Mouse (Mus musculus) gastrocnemius, adult 8-10 months (tissue): ENCODE results near the gene Ksr1. TPM values are rescaled to one million over a fixed set of nuclear protein-coding genes. Genes with fewer than 3 reads are reported as not detected.

ENCODE experiments used
- DNase-seq, 2 experiments: peaks; one replicate each; pipeline ENCODE4 v3.0.0; 2022; ENCODE audit warnings: low spot score in 2 of 2
- total RNA-seq, 4 experiments: library from RNA; stranded (reverse); gene quantifications; 2 replicates each; pipeline ENCODE4 v1.2.4; 2022

The Ksr1 gene
- 100 to 1,000 TPM in 1 of 4 experiments, 10 to 100 TPM in 3; 78.5 to 117 (median 87.7) TPM for total RNA-seq

DNA sequence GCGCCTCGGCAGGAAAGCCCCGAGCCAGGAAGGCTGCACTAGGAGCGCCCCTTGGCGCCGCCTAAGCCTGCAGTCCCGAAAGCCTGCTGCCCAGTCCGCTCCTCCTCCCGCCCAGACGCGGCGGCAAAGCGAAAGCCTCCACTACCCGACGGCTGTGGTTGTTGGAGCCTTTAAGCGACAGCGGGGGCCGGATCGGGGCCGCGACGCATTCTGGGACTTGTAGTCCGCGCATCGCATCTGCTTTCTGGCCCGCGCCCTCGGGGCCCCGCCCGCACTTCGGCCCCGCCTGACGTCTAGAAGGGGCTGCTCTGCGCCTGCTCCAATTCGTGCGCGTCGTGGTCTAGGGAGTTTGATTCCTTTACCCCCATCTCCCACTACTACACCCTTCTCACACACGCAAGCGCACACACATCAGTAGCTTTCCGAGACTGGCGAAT lies at the start of gene Ksr1:
TSS of gene Ksr1 (minus strand) at position 77 of the 437 bp plus-strand sequence.
- DNase-seq, result peak; percentile 87 to 88

DNA sequence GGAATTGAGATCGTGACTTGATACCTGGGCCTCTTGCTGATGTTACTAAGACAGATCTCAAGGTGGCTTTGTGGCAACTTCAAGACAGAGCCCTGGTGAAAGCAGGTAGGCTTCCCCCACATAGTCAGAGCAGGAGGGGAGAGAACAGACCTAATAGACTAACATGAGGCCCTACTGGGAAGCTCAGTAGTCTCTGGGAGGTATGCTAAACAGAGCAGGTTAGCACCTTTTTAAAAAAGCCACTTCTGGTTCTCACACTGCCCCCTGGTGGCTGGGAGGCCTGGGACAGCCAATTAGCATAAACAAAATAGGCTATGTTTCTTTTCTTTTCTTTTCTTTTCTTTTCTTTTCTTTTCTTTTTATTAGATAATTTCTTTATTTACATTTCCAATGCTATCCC lies 46.0 kb upstream of the Ksr1 start:
- no peak for DNase-seq

DNA sequence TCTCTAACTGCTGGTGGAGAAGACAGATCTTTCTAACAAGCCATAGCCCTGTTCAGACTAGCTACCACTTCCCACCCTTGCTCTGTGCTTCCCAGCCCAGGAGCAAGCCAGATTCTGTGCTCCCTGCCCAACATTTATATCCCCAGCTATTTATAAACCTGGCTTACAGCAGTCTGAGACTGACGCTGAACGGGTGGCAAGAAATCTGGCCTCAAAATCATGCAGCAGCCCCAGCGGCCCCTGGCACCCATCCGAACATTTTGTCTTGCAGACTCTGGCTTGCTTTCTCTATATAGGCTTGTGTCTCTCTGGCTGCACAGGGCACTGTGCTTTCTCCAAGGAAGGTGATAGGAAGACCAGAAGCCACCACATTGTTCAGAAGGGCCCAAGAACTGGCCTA lies 45.0 kb upstream of the Ksr1 start:
- DNase-seq, result peak; percentile 45 to 59

DNA sequence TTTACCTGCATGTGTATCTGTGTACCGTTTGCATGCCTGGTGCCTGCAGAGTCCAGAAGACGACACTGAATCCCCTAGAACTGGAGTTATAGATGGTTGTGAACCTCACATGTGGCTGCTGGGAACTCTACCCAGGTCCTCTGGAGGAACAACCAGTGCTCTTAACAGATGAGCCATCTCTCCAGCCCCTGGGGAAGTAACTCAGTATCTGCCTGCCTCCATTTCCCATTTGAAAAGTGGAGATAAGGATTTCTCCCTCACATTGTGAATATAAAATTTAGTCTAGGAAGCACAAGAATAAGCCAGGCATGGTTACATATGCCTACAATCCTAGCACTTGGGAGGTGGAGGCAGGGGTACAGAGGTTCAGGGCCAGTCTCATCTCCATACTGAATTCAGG lies 44.0 kb upstream of the Ksr1 start:
- no peak for DNase-seq

DNA sequence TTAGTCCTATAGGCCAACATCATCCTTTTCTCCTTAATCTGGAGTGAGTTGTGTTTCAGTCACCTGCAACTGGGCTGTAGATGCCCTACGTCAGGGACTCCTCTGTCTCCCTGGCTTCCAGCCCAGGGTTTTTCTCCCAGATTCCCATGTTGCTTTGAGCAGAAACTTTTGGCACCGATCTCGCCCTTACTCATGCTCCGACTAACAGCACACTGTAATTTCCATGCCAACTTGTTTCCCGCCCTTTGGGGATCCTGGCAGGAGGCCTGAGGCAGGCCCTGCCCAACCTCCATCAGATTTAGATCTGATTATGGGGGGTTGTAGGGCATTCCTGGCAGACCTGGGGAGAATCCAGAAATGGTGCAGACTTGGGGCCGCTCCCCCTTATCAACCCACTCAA lies 42.0 kb upstream of the Ksr1 start:
- peak; percentile 57 to 59 for DNase-seq

DNA sequence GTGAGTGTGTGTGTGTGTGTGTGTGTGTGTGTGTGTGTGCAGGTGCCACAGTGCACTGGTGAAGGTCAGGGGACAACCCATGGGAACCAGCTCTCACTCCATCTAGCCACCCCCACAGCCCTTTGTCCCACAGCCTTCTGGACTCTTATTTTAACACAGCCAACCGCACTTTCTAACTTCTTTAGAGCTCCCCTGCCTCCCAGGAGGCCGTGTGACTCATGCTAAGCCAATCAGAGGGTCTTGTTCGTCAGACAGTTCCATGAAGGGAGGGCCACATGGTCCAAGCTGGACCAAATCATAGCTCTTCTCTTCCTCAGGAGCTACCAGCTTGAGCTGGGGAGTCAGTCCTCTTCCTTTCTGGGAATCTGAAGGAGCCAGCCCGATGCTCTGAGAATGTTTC lies 41.1 kb upstream of the Ksr1 start:
- DNase-seq, result no peak

DNA sequence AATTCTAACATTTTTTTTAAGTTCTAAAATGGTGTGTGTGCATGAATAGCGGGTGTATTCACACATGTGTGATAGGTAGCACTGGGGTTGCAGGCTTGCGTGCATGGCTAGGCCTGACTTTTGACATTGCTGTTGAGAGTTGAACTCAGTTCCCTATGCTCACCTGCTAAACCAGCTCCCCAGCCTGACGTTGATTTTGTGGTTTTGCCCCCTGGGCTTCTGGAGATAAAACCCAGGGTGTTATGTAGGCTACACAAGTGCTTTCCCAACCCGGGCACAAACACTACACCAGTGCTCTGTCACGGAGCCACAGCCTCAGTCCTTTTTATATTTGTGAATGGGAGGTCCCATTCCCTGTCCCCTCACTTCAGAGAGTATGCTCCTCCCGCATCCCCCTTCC lies 39.5 kb upstream of the Ksr1 start:
- DNase-seq, result no peak

DNA sequence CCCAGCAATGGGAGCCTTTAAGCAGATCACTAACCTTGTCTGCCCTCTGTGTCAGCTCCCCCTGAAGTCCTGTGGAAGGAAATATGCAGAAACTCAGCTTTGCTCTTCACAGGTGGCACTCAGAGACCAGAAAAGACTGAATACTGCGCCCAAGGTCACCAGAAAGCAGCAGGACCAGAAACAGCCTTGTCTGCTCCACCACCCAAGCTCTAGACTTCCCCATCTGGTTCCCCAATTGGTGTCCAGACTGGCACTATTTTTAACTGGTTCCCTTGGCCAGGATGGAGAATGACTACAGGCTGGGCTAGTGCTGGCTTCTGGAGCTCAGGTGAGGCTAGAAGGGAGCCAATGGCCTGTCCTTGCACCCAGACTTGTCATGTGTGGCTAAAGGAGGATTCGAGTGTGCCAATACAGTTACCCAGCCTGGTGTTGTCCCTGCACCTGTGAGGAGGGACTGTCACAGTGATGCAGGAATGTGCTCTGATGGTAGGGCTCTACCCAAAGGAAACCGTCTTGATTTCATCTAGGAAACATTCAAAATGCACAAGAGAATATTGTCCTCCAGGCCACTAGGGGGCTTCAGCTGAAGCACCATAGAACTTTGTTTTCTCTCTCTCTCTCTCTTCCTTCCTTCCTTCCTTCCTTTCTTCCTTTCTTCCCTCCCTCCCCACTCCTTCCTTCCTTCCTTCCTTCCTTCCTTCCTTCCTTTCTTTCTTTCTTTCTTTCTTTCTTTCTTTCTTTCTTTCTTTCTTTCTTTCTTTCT lies 38.1 kb upstream of the Ksr1 start:
- DNase-seq, result no peak

DNA sequence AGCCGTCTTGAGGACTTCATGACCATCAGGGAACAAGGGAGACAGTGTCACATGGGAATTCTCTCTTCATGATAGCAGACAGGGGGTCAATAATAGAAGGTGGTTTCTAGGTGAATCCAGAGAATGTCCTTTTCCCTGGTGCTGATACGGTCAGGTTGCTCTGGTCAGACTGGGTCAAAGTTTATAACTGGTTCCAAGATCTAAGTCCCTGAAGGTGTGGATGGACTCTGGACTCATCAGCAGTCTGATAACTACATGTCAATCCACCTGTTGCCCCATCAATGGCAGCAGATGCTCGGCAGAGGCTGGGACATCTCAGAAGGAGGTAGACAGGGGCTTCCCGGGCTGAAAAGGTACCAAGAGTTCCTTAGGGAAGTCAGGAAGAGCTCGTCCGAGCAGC lies 37.2 kb upstream of the Ksr1 start:
- DNase-seq, result no peak

DNA sequence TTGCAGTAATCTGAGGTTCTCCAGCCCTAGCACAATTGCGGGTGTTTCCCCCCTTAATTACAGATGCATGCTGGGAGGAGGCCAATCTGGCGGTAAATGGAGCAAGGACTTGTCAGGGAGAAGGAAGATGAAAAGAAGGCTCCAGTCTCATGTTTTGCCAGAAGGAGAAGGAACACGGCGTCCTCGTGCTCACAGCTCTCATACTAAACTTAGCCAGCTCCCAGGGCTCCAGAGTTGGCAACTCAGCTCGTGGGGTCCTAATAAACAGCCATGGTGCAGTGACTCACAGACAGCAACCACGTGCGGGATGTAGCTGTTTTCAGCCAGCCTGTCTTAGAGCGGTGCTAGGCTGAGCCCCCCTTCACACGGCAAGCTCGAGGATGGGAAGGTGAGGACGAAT lies 36.7 kb upstream of the Ksr1 start:
- DNase-seq, result peak in 1 of 2 experiments; percentile 40

DNA sequence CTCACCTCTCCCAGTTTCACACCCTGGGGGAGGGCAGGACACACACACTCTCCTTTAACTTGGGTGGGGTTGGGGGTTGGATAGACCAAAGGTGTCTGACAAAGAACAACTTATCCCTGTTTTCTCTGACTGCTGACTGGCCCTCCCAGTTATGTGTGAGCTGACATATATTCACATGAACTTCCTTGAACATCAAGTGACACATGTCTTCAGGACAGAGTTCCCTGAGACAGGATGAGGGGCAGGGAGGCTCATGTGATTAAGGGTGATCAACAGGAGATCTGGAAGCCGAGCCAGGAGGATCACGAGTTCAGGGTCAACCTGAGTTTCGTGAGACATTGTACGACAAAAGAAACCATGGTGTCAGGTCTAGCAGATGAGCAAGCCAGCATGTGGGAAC lies 35.7 kb upstream of the Ksr1 start:
- no peak for DNase-seq

DNA sequence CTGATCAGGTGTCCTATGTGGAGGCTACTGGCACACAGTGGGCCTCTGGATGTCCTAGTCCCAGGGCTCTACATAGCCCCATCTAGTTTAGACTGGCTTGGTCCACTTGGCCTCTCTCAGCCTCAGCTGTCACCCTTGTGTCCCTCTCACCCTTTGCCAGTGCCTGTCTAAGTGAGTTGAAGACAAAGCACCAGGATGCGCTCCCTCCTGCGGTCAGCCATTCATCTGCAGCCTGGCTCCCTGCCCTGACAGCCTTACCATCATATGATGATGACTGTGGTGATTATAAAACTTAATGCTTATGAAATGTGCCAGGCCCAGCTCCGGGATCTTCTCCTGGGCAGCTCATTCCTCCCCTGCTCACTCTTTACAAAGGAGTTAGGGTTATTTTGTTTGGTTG lies 30.5 kb upstream of the Ksr1 start:
- no peak for DNase-seq

DNA sequence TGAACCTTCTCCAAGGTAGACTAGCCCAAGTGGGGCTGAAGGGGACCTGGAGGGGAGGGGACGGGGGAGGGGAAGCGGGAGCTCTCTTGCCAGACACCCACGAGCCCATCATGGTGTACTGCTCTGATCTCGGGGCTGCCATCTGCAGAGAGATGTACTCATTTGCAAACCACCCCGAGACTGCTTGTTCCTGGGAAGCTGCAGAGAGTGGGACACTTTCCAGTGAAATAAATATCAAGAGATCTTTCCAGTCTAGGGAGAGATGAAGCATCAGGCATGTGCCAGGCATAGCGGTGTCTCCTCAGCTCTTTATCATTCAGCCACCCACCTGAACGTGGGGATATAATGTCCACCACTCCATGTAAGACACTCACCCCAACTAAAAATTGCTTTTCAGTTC lies 25.8 kb upstream of the Ksr1 start:
- no peak for DNase-seq

DNA sequence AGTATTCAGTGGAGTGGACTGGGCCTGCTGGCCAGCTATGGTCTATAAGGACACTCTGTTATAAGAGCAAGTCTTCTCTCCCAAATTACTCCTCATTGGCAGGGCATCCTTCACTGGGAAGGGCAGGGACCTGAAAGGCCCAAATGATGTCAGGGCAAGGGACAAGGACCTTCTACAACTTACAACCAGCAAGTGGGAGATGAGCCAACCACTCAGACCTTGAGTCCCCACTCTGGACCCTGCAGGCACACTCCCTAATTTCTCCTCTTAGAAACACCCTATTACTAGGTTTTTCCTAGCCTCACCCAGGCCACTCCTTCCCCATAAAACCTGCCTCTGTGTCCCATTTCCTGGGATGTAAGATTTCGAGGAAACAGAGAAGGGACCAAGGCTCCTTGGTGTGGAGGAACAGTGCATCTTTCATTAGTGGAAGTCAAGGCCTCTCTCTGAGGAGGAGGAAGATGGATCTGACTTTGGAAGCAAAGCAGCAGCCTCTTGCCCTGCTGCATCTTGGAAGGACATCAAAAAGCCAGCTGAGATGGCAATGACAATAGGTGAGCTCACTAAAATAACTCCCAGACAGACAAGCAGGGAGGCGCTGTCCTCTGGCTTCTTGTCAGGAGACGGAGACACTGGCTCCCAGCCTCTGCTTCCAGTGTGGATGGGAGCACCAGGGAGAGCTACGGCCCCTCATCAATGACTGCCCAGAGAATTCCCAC lies 20.5 kb upstream of the Ksr1 start:
- no peak for DNase-seq

DNA sequence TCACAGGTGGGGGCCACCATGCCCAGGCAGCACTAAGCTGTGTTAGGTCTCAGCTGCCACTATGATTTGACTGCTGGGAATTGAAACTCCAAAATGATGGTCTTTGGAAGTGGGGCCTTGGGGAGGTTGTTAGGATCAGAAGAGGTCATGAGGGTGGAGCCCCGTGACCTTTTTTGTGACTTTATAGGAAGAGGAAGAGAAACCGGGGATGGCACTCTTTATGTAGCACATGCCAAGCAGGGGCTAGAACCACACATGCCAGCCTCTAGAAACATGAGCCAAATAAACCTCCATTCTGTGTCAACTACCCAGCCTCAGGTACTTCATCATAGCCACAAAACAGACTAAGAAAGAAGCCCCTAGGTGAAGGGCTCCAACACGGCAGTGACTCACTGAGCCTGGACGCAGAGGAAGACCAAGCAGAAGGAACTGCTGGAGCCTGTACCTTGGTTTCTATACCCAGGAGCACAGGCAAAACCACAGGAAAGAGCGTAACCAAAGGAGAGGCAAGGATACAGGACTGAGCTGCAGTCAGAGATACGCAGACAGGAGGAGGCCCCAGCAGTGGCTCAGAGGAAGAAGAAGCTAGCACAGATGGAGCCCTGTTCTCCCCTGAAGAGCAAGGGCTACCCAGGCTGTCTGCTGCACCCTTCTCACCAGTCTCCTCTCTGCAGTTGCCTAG lies 15.0 kb upstream of the Ksr1 start:
- no peak for DNase-seq

DNA sequence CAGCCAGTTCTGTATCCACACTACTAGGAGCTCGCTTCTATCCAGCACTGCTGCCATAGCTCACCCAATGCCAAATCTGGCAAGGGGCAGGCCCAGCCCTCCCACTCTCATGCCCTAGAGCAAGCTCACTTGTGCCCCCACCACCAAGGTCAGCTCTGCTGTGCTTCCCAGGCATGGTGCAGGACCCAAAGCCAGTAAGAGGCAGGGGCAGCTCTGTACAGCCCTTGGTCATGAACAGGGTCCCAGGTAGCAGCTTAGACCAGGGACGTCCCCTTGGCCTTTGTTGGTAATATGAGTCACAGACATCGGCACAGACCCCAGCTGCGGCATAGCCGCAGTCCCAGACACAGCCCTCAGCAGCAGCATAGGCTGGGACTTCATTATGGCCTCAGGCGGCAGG lies 13.9 kb upstream of the Ksr1 start:
- DNase-seq, result no peak

DNA sequence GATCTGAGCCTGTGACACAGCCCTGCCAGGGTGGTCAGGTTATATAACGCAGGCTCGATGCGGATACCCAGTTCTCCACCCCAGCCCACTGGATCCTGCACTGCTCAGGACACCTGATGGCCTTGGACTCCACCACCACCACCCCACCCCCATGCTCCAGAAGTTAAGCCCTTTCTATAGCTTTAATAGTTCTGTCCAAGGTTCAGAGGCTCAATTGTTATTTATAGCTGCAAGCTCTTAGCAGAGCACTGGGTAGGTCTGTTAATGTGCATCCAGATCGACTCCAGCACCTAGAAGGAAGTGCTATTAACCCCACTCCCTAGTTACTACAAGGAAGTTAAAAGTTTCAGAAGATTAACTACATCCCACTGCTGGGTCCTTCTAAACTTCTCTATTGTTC lies 11.5 kb upstream of the Ksr1 start:
- no peak for DNase-seq

DNA sequence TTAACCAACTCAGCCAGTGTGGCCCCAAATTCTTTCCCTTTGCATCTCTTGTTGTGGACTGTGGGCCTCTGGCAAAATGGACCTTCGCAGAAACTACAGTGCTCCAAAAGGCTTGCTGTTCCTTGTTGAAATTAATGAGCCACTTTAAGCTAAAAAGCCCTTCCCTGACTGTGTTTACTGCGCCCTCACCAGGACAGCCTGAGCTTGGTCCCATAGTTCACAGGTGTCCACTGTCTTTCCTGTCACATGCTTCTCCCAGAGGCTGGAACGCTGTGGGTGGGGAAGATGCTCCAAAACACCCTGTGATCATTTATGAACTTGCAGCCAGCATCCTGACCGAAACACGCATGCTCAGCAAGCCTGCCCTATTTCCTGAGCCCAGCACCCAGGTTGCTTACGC lies 9.1 kb upstream of the Ksr1 start:
- no peak for DNase-seq

DNA sequence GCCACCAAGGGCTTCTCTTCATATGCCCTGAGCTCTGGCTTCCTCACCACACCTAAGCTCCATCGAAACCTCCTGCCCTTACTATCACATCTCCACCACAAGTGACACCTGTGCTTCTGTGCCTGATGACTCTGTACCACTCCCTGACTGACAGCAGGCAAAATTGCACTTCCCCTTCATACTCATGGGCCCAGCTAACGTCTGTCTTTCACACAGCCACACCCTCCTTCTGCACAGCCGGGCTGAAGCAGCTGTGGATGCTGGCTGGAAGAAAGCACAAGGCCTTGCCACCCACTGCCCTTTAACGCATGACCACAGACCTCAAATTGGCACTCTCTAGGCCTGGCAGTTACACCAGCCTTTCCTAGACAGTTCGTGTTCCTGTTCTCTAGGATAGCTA lies 6.5 kb upstream of the Ksr1 start:
- DNase-seq, result no peak

DNA sequence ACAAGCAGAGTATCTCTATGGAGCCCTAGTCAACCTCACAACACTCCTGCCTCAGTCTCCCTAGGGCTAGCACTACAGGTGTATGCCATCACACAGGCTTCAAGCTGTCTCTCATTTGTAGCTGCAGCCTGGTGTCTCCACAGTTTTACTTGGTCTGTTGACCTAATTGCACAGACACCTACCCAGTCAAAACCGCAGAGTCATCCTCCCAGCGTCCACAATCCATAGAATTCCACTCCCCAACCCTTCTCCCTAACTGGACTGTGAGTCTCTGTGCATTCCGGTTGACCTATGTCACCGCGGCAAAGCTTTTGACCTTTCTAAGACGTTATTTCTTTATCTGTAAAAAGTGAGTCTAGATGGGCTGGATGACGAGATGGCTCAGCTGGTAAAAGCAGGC lies 5.7 kb upstream of the Ksr1 start:
- DNase-seq, result no peak

DNA sequence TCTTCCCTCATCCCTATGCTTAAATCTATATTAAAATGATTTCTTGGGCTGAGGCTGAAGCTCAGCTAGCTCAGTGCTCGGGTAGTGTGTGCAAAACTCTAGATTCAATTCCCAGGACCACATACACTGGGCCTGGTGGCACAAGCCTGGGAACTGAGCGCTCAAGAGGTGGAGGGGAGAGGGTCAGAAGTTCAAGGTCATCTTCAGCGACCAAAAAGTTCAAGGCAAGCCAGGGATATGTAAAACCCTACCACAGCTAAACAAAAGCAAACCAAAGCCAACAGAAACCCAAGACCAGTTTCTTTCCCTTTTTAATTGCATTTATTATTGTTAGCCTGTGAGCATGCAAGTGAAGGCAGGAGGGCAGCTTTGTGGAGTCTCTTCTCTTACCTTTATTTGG lies 4.1 kb upstream of the Ksr1 start:
- no peak for DNase-seq

DNA sequence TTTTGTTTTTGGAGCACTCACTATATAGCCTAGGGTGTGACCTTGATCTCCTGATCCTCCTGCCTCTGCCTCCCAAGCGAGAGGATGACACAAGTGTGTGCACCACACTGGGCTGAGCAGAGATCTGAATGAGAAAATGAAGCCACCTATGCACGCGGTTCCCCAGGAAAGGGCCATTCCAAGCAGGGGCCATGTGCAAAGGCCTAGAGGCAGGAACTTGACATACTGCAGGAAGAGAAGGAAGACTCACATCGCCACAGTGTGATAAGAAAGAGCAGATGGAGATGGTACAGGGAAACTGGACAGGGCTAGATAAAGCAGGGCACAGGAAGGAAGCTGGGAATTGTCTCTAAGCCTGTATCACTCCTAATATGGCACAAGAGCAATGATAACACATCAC lies 3.1 kb upstream of the Ksr1 start:
- no peak for DNase-seq

DNA sequence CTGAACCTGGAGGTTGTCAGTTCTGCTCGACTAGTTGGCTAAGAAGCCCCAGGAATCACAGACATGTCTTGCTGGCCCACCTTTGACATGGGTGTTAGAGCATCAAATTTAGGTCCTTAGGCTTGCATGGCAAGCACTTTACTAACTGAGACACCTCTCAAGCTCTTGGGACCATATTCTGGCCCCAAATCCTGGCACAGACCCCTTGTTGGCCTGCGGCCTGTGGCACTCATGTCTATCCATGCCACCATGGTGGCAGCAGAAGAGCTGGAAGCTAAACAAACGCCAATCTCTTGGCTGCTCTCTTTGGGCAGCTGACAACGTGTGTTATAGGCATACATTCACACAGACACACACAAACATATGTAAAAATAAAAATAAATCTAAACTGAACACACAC lies 2.6 kb upstream of the Ksr1 start:
- DNase-seq, result no peak
